Mouse (Mus musculus) kidney, adult 9 months (tissue): ENCODE measurements around the gene Stox2.

Experiments used
- DNase-seq: peaks from one replicate; pipeline ENCODE4 v3.0.0; 2022

Gene Stox2

GRCm38 (mm10) chr8:47288866-47289541, 157.2 kb downstream of the Stox2 start:
- peak; percentile 34 for DNase-seq

- DNase-seq = no peak
Observed at GRCm38 (mm10) chr8:47288131-47288865, 157.9 kb downstream of the Stox2 start.

- DNase-seq = no peak
Observed at GRCm38 (mm10) chr8:47287641-47288130, 158.5 kb downstream of the Stox2 start.

- no peak for DNase-seq
Observed at GRCm38 (mm10) chr8:47287201-47287621, 159.0 kb downstream of the Stox2 start.

GRCm38 (mm10) chr8:47286081-47286700, 160.0 kb downstream of the Stox2 start:
- DNase-seq = no peak

- DNase-seq = no peak
Observed at GRCm38 (mm10) chr8:47285435-47285834, 160.7 kb downstream of the Stox2 start.

- no peak for DNase-seq
Observed at GRCm38 (mm10) chr8:47284329-47285326, 161.5 kb downstream of the Stox2 start.

- no peak for DNase-seq
Observed at GRCm38 (mm10) chr8:47279898-47280297, 166.3 kb downstream of the Stox2 start.

- DNase-seq = no peak
Observed at GRCm38 (mm10) chr8:47278211-47278610, 168.0 kb downstream of the Stox2 start.

- no peak for DNase-seq
Observed at GRCm38 (mm10) chr8:47268931-47269330, 177.2 kb downstream of the Stox2 start.

GRCm38 (mm10) chr8:47268062-47268822, 177.9 kb downstream of the Stox2 start:
- DNase-seq = no peak

- DNase-seq = no peak
Observed at GRCm38 (mm10) chr8:47263070-47263843, 182.9 kb downstream of the Stox2 start.

- no peak for DNase-seq
Observed at GRCm38 (mm10) chr8:47260751-47261474, 185.2 kb downstream of the Stox2 start.

GRCm38 (mm10) chr8:47250832-47251231, 195.3 kb downstream of the Stox2 start:
- DNase-seq = no peak

- no peak for DNase-seq
Observed at GRCm38 (mm10) chr8:47245116-47245515, 201.0 kb downstream of the Stox2 start.

GRCm38 (mm10) chr8:47244202-47244601, 202.0 kb downstream of the Stox2 start:
- no peak for DNase-seq

GRCm38 (mm10) chr8:47243631-47244030, 202.5 kb downstream of the Stox2 start:
- DNase-seq = no peak

GRCm38 (mm10) chr8:47243016-47243630, 203.0 kb downstream of the Stox2 start:
- peak; percentile 7 for DNase-seq

GRCm38 (mm10) chr8:47242207-47243004, 203.8 kb downstream of the Stox2 start:
- peak; percentile 39 for DNase-seq
